Mouse (Mus musculus): ENCODE measurements around the gene Map2k3.

Gene Map2k3

DNA sequence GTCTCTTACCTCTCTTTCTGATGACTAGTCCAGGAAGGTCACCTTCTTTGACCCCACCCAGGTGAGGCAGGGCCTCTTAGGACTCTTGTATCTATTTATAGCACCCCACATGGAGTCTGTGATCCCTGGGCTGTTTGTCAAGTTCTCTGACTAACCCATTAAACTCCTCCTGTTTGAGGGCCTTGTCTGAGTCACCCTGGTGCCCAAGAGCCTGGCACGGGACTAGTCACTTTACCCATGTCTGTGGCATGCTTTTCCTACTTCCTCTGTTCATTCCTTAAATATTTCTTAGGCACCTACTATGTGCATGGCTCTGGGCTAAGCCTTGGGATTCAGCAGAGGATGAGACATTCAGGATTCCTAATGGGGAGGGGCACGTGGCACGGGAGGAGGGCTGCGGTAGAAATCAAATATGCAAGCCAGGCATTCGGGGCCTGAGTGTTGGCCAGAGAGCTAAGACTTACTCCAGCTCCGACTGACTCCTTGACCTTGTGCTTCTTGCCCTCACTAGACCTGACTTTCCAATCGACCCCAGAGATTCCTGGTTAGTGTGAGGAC lies 1.0 kb upstream of the Map2k3 start:
- no peak for DNase-seq

DNA sequence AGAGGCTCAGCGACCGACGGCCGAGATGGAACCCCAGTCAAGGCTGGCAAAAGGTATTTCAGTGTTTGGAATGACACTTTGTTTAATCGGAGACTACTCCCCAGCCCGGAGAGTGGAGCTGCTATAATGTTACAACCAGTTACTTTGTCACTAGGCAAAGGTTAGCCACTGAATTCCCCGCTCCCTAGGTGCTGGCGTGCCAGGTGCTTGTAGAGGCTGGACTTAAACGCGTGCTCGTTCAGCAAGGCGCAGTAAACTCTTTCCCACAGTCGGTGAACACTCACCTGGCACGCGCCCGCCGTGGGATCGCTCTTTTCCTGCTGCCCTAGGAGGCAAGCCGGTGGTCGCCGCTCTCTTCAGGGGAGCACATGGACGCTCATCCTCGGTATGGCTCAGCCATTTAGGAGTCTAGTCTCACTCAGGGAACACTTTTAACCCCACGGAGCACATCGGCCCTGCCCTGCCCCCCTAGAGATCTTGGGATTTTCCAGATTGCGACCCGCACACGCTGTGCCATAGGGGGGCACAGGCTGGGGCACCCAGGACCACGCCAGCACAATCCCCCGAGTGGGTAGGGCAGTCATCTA lies 458 bp upstream of the Map2k3 start:
- no peak for DNase-seq

DNA sequence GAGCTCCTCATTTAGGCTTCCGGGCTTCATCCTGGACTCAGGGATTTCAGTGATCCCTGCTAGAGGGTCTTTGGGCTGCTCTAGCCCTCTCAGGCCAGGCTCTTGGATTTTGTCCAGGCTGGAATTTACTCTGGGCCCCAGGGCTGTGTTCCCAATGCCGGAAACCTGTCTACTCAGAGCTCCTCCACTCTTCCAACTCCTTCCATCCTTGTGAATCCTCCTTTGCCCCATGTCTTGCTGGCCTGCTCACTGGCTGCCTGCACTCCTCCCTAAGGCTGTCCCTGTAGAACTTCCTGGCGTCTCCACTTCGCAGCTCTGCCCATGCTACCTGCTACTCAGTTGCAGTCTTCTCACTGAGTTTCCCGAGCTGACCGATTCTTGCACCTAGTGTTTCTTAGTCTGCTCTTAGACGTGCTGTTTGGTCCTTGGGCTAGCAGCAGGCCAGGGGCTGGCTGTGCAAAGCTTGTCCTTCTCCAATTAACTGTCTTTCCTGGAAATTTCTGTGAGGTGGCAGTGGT lies 729 bp downstream of the Map2k3 start:
- DNase-seq, result peak; percentile 32

DNA sequence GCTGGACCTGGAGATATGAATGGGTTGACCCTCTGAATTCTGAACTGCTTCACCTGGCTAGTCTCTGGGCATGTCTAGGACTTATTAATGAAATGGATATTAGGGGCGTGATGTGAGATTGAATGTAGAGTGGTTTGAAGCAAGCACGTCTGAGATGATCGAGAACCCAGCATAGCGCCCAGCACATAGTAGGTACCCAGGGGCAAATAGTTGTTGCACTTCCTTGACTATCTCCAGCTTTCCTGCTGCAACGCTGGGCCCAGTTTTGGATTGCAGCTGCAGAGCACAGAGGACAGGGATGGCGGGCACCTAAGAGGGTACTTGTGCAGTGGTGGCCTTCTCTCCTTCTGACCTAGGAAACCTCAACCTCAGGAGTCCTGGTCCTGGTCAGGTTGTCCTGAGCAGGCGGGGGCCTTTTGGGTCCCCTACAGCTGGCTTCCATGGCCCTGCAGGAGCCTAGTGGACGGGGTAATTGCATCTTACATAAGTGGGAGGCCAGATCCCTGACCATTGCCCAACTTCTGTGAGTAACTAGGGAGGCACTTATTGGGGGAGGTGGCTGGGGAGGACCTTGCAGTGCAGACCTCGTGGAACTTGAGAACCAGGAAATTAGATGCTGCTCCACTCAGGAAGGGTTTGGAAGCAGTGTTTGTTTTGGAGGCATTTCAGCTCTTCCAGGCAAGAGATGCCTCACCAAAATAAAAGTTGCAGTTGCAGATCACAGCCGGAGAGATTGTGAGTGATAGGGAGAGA lies 1.5 kb downstream of the Map2k3 start:
- DNase-seq, result no peak

- no peak for DNase-seq
Observed at GRCm38 (mm10) chr11:60934795-60935194, 3.0 kb downstream of the Map2k3 start.

DNA sequence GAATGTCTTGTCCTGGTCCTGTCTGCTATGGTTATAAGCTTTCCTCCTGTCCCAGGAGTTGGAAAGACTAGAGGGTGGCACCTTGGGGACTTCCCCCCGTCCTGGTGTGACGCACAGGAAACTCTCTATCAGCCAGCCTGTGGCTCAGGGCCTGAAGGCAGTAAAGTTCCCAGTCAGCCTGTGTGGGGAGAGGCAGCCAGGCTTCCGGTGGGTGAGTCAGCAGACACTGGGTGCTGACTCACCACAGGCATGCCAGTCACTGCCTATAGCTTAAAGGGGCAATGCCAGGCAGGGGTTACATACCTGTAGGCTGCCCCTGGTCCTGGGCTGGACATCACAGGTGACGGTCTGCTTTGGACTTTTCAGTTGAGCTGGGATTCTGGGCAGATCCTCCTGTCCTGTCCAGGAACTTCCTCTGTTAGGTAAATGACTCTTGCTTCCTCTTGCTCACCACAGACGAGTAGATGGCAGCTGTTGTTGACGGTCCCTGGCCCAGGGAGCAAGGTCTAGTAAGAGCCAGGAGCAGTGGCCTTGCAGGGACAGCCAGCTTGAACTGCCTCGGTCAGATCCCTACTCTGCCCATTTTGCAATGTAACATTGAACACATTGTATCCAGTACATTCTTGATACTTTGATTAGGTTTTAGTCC lies 3.6 kb downstream of the Map2k3 start:
- peak; percentile 74 for DNase-seq

- no peak for DNase-seq
Observed at GRCm38 (mm10) chr11:60935975-60936373, 4.1 kb downstream of the Map2k3 start.

DNA sequence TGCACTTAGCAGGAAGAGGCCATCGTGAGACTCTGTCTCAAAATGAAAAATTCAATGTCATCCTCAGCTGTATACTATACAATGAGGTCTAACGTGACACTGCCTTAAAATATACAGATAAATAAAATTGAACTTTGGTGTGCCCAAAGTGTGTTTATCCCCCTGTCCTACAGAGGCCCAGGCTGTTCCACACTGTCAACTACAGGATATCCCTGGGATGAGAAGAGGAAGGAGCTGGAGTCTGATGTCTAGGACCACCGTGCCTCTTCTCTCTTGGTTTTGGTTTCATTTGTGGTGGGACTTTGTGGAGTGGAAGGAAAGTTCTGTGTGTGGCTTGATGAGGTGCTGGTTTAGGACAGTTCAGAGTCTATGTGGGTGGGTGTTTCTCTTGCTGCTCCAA lies 5.8 kb downstream of the Map2k3 start:
- no peak for DNase-seq

DNA sequence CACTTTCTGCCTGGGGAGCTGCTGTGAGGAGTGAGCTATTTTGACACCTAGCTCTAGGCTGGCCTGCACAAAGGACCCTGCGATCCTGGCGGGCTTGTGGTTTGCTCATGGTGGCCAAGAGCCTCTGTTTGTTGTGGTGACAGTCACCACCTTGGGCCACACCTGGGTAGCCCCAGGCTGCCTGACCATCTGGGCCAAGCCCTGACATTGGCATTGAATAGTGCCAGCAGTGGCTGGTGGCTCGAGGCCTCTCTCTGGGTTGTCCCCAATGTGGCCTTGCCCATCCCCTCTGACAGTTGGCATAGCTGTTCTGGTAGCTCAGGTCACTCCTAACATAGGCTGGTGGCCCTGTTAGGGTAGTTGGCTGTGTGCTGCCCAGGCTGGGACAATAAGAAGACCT lies 7.7 kb downstream of the Map2k3 start:
- no peak for DNase-seq

- no peak for DNase-seq
Observed at GRCm38 (mm10) chr11:60940501-60940900, 8.7 kb downstream of the Map2k3 start.

DNA sequence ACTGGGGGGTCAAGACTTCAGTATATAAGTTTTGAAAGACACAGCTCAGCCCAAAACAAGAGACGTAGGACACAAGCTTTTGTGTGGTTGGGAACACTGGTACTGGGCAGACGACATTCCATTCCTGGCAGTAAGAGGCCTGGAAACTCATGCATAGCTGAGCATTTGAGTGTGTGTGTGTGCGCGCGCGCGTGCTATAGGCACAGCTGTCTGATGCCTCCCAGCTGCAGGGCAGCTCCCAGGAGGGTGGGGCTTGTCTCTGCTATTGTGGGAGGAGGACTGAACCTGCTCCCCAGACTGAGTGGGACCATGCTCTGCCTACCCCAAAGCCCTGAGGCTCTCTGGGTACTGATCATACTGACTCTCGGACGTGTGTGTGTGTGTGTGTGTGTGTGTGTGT lies 9.5 kb downstream of the Map2k3 start:
- DNase-seq, result no peak

GRCm38 (mm10) chr11:60942263-60943015 lies 10.6 kb downstream of the Map2k3 start:
- no peak for DNase-seq

GRCm38 (mm10) chr11:60945003-60945402 lies 13.2 kb downstream of the Map2k3 start:
- no peak for DNase-seq

DNA sequence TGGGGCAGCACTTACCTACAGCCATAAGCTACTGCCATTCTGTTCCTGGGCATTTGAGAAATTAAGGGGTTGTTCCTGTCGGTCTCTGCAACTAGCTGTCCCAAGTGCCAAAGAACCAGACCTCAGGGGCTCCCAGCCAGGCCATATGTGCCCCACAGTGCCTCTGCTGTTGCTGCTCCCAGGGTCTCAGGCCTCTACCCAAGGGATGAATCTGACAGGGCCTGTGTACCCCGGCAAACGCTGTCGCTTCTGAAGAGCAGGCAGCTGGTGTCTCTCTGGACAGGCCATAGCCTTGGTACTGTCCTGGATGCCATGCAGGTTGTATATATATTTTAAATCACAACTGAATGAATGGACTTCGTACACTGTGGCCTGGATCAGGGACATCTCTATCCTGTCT lies 20.1 kb downstream of the Map2k3 start:
- DNase-seq, result no peak

- no peak for DNase-seq
Observed at GRCm38 (mm10) chr11:60952362-60952761, 20.5 kb downstream of the Map2k3 start.

DNA sequence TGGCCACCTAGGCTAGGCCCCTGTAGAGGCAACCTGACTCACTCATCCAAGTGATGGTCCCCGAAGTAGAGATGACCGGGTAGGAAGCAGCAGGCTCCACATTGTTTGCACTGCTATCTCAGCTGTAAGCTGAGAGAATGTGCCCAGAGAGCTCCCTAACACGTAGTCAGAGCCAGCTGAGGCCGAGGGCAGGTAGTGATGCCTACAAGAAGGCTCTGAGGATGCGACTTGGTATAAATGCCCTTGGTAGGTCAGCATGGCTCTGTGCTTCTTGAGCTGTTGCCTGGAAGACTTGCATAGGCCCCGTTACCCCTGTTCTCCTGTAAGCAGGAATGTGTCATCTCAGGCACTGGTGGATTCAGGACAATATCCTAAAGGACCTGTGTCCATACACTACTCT lies 21.2 kb downstream of the Map2k3 start:
- no peak for DNase-seq

DNA sequence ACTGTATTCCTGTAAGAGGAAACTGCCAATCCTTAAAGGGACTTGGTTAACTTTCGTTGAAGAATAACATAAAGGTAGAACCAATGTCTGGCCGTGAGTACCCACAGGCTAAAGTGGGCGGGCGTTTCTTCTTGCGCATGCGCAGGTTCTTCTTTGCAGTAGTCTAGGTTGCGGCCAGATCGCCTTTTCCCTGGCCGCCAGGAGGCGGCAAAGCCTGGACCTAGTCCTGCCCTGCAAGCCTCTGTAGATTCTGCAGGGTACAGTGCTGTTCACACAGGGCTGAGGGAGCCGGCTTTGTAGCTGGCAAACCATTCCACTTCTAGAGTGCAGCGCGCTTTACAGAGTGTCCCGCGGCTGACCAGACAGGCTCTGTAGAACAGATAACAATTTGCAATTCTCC lies 22.0 kb downstream of the Map2k3 start:
- DNase-seq, result peak; percentile 82

GRCm38 (mm10) chr11:60954255-60955104 lies 22.6 kb downstream of the Map2k3 start:
- no peak for DNase-seq

DNA sequence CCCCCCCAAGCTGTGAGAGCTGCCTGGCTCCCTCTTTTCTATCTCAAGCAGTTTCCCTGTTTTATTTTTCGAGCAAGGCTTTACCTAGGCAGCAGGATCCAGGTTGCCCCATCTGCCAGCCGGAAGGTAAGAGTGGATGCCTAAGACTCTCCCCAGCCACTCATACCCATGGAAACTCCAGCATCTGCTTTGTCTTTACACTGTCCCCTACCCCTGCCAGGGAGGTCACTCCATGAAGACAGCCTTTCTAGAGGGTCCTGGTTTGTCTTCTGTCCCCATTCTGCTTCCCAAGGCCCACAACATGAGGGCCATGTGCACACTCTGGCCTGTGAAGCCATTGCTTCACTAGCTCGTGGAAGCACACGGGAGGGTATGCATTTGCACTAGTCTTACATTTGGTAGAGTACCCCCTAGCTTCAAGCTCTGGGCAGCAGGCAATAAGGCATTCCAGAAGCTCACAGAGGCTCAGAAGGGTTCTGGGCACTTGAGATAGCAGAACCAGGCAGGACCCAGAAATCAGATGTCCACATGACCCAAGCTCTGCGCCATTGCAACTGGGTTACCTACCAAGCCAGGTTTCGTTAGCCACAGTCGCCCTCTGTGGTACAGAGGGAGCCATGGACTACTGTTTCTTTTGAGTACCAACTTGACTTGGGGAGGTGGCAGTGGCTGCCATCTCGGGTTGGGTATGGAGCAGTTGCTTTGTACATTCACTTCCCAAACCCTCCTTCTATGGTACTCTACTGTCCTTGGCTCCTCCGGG lies 24.0 kb downstream of the Map2k3 start:
- no peak for DNase-seq

GRCm38 (mm10) chr11:60958948-60959347 lies 27.1 kb downstream of the Map2k3 start:
- no peak for DNase-seq

DNA sequence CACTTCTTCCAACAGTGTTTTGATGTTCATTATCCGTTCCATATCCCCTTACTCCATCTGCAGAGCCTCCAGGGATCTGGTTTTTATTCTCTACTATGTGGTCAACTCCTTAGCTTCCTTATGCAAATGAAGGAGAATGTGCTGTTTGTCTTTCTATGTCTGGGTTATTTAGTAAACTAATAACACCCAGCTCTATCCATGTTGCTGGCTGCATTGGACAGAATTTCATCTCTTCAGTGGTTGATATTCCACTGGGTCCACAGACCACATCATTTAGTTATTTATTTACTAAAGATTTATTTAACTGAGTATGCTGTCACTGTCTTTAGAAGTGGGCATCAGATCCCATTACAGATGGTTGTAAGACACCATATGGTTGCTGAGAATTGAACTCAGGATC lies 29.3 kb downstream of the Map2k3 start:
- DNase-seq, result no peak
